Mouse (Mus musculus) bone marrow macrophage, adult 2 months (primary cell): ENCODE results near the gene Ntm. TPM values are rescaled to one million over a fixed set of nuclear protein-coding genes. Genes with fewer than 3 reads are reported as not detected.

ENCODE experiments used
- H3K27ac ChIP-seq: 2 replicates; pipeline ENCODE4 v1.5.1; 2012; ENCODE audit warnings: low read depth, low read length; ENCODE audit not compliant: insufficient read depth
- H3K4me1 ChIP-seq: 2 replicates; pipeline ENCODE4 v1.6.1; 2012; ENCODE audit warnings: low read length; ENCODE audit not compliant: control insufficient read depth, insufficient read depth
- H3K4me3 ChIP-seq: 2 replicates; pipeline ENCODE4 v1.5.1; 2012; ENCODE audit warnings: mild to moderate bottlenecking, low read length, moderate library complexity; ENCODE audit not compliant: insufficient read depth
- CTCF ChIP-seq: IDR thresholded peaks from 2 replicates; pipeline ENCODE4 v1.5.1; 2012; ENCODE audit warnings: low read depth, mild to moderate bottlenecking, low read length, moderate library complexity
- POLR2A ChIP-seq: IDR thresholded peaks from 2 replicates; pipeline ENCODE4 v1.6.1; 2012; ENCODE audit warnings: mild to moderate bottlenecking, low read depth, low read length, borderline replicate concordance
- polyA plus RNA-seq: library from polyadenylated mRNA; stranded (reverse); fragments of >200 nt; gene quantifications from 2 replicates; pipeline ENCODE4 v1.2.4, GENCODE M21; 2012; ENCODE audit not compliant: missing spikeins, insufficient read depth, insufficient read length

Ntm gene
- polyA plus RNA-seq, 1 experiment = not detected

GRCm38 (mm10) chr9:29523221-29523620, 439.7 kb downstream of the Ntm start:
- Histone ChIP-seq H3K4me1 (no peaks in the 10 kb centered on the region), H3K4me3 (no peak overlapping the region), H3K27ac (no peak overlapping the region)
- TF ChIP-seq CTCF (no peak), POLR2A (no peak)

DNA sequence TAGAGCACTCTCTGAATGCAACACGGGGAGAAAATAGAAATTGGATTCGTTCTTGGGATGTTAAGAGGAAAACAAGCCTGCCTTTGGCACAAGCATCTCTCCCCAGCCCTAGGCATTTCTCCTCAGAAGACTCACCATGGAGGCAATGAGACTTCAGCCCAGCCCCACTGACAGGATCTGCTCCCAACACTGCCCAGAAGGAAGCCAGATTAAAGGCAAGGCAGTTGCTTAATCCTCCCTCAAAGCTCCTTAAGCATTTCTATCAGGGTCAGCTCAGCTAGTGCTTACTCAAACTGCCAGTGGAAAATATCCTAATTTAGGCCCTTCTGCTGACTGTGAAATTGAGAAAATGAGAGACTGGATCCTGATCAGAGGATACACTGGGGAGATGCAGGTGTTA, 443.8 kb downstream of the Ntm start:
- H3K27ac ChIP-seq = no peak overlapping the region
- no peaks in the 10 kb centered on the region for H3K4me1 ChIP-seq
- TF ChIP-seq CTCF = no peak
- TF ChIP-seq POLR2A = no peak
- no peak overlapping the region for H3K4me3 ChIP-seq

DNA sequence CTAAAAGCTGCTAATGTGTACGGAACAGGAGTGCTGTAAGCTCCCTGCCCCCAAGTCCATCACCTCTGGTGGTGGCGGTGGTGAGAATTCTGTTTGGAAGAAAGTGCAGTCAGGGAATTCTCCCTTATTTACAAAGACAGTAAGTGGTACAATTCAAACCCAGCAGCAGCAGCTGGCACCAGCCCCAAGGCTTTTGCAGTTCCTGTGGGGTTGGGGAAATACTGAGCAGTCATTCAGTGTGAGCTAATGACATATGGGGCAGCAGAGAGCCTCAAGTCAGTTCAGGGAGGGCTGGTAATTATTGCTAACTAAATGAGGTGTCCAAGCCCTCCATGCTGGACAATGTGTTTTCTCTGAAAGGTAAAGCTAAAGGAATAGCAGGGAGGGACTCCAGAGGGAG, 446.3 kb downstream of the Ntm start:
- H3K4me3 ChIP-seq = no peak overlapping the region
- no peak overlapping the region for H3K27ac ChIP-seq
- no peaks in the 10 kb centered on the region for H3K4me1 ChIP-seq
- TF ChIP-seq POLR2A = no peak
- no peak for TF ChIP-seq CTCF

- Histone ChIP-seq H3K4me3 (no peak overlapping the region), H3K27ac (no peak overlapping the region), H3K4me1 (no peaks in the 10 kb centered on the region)
- TF ChIP-seq CTCF = no peak
- no peak for TF ChIP-seq POLR2A
These were observed 448.2 kb downstream of the Ntm start for GRCm38 (mm10) chr9:29514588-29515356.

- TF ChIP-seq POLR2A (no peak), CTCF (no peak)
- Histone ChIP-seq H3K4me3 (no peak overlapping the region), H3K4me1 (no peaks in the 10 kb centered on the region), H3K27ac (no peak overlapping the region)
These were observed 466.9 kb downstream of the Ntm start for GRCm38 (mm10) chr9:29496002-29496401.

DNA sequence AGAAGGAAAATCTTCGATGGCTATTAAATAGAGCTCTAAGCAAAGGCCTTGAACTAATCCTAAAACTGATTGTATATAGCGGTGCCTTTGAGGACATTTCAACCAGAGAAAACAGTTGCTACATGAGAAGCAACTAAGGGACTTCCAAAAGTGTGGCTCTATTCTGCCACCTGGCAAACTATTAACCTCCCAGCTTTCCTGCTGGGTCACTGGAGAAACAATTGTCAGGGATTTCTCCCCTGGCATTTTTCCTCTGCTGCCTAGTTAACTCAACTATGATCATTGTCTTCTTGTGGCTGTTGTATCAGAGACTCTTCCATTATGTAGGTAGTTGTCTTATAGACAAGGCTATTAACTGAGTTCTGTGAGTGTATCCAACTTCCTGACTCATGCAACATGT, 480.7 kb downstream of the Ntm start:
- Histone ChIP-seq H3K27ac (no peak overlapping the region), H3K4me3 (no peak overlapping the region), H3K4me1 (no peaks in the 10 kb centered on the region)
- no peak for TF ChIP-seq CTCF
- no peak for TF ChIP-seq POLR2A

DNA sequence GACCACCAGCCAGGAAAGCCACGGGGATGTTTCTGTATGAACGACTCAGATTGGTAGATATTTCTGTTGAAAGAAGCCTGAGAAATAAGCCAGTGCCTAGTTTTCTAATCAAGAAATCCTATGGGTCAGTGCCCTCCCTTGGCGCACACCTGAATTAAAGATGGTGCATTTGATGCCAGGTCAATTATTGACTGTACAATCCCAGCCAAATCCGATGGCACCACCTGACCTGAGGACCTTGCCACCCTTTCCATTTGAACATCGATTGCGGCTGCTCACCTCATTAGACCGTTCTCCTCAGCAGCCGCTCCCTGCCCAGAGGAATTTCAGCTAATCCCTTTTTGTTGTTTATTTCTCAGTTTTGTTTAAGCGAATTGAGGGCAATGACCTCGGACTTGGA, 483.9 kb downstream of the Ntm start:
- no peak overlapping the region for H3K4me3 ChIP-seq
- no peak overlapping the region for H3K27ac ChIP-seq
- no peaks in the 10 kb centered on the region for H3K4me1 ChIP-seq
- TF ChIP-seq CTCF = no peak
- TF ChIP-seq POLR2A = no peak

DNA sequence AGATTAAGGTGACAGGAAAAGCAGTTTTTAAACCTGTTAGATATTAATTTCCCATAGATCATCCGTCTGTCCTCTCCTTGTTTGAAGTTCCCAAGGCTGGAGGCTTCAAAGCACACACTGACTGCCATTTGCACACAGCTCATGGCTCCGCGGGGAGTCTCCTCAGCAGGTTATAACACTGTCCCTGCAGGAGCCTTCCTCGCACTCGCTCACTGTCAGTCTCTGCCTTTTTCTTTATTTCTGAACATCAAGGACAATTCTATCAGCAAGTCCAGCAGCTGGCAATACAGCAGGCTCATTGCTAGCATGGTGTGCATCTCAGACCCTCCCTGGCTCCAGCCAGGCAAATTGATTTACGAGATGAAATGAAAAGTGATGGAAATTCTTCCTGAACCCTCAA, 485.7 kb downstream of the Ntm start:
- Histone ChIP-seq H3K4me3 (no peak overlapping the region), H3K27ac (no peak overlapping the region), H3K4me1 (no peaks in the 10 kb centered on the region)
- TF ChIP-seq POLR2A (no peak), CTCF (no peak)

GRCm38 (mm10) chr9:29473418-29473817, 489.5 kb downstream of the Ntm start:
- no peaks in the 10 kb centered on the region for H3K4me1 ChIP-seq
- H3K4me3 ChIP-seq = no peak overlapping the region
- H3K27ac ChIP-seq = no peak overlapping the region
- TF ChIP-seq POLR2A = no peak

GRCm38 (mm10) chr9:29472226-29472625, 490.7 kb downstream of the Ntm start:
- H3K4me1 ChIP-seq = no peaks in the 10 kb centered on the region
- H3K4me3 ChIP-seq = no peak overlapping the region
- H3K27ac ChIP-seq = no peak overlapping the region
- no peak for TF ChIP-seq POLR2A
- TF ChIP-seq CTCF = no peak
